Mouse (Mus musculus) hindbrain, embryonic 15.5 days (tissue): ENCODE measurements around the gene Camk1d. TPM values are rescaled to one million over a fixed set of nuclear protein-coding genes. Genes with fewer than 3 reads are reported as not detected.

Experiments used
- ATAC-seq: fragments of 200-750 bp; cut with Nextera tagmentation; 2 replicates; pipeline ENCODE4 v1.8.0; 2017; ENCODE audit warnings: low read depth, moderate number of reproducible peaks, moderate TSS enrichment; ENCODE audit not compliant: low FRiP score
- H3K27ac ChIP-seq: fragments of 300-500 bp; sonication (generic); replicated peaks from 2 replicates; pipeline ENCODE4 v1.5.1; 2015; ENCODE audit warnings: mild to moderate bottlenecking, inconsistent platforms
- H3K27me3 ChIP-seq: fragments of 300-500 bp; sonication (generic); 2 replicates; pipeline ENCODE4 v1.6.1; 2015; ENCODE audit warnings: control low read depth, inconsistent platforms
- H3K36me3 ChIP-seq: fragments of 300-500 bp; sonication (generic); 2 replicates; pipeline ENCODE4 v1.6.1; 2015; ENCODE audit warnings: control low read depth, inconsistent platforms
- H3K4me1 ChIP-seq: fragments of 300-500 bp; sonication (generic); replicated peaks from 2 replicates; pipeline ENCODE4 v1.6.1; 2015; ENCODE audit warnings: control low read depth, inconsistent platforms
- H3K4me2 ChIP-seq: fragments of 300-500 bp; sonication (generic); 2 replicates; pipeline ENCODE4 v1.6.1; 2015; ENCODE audit warnings: moderate library complexity, mild to moderate bottlenecking, inconsistent platforms
- H3K4me3 ChIP-seq: fragments of 300-500 bp; sonication (generic); 2 replicates; pipeline ENCODE4 v1.5.1; 2015; ENCODE audit warnings: mild to moderate bottlenecking, inconsistent platforms
- H3K9ac ChIP-seq: fragments of 300-500 bp; sonication (generic); 2 replicates; pipeline ENCODE4 v1.6.1; 2015; ENCODE audit warnings: inconsistent platforms
- H3K9me3 ChIP-seq: fragments of 300-500 bp; sonication (generic); 2 replicates; pipeline ENCODE4 v1.6.1; 2016; ENCODE audit warnings: control low read depth, inconsistent platforms
- WGBS: fragments of 180-500 bp; shearing (Covaris S2); methylation state at CpG from one replicate; pipeline ENCODE4 v1.1.7; 2015; 5-methylcytosine and 5-hydroxymethylcytosine counted together
- polyA plus RNA-seq: library from polyadenylated mRNA; unstranded; fragments of >200 nt; fragmentation: Nextera tagmentation; extraction: Ambion mirVana; gene quantifications from 2 replicates; pipeline ENCODE4 v1.2.1, GENCODE M21; 2015

The Camk1d gene
- polyA plus RNA-seq, 1 experiment from 2014 or later, result 7.4 TPM

GRCm38 (mm10) chr2:5478709-5479108 is 235.6 kb downstream of the Camk1d start:
- Histone ChIP-seq H3K9me3 (no peaks in the 10 kb centered on the region), H3K4me1 (no peaks in the 10 kb centered on the region), H3K4me3 (no peak overlapping the region), H3K4me2 (no peak overlapping the region), H3K27me3 (no peaks in the 10 kb centered on the region), H3K9ac (no peak overlapping the region), H3K27ac (no peak overlapping the region), H3K36me3 (no peaks in the 10 kb centered on the region)
- 86% methylated on average over 5 of the region's 5 CpGs for WGBS
- no peak for ATAC-seq

DNA sequence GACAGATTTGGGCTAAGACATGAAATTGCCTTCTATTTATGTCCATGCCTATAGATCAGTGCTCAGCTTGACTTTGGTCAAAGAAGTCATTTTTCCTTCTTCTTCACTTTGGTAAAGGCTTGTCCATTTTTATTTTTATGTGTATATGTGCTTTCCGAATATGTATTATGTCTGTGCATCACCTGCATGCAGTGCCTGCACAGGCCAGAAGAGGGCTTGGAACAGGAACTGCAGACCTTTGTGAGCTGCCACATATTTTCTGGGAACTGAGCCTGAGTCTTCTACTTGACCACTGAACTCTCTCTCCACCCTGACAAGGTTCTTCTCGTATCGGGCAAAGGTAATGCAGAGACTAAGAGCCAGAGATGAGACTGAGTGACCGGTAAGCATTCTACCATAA is 236.1 kb downstream of the Camk1d start:
- no peak overlapping the region for H3K9ac ChIP-seq
- H3K27ac ChIP-seq, result no peak overlapping the region
- no peaks in the 10 kb centered on the region for H3K4me1 ChIP-seq
- no peak for ATAC-seq
- WGBS, result 96% methylated on average over 4 of the region's 4 CpGs
- no peaks in the 10 kb centered on the region for H3K36me3 ChIP-seq
- H3K4me2 ChIP-seq, result no peak overlapping the region
- H3K4me3 ChIP-seq, result no peak overlapping the region
- no peaks in the 10 kb centered on the region for H3K27me3 ChIP-seq
- H3K9me3 ChIP-seq, result no peaks in the 10 kb centered on the region

- H3K4me2 ChIP-seq, result no peak overlapping the region
- no peaks in the 10 kb centered on the region for H3K27me3 ChIP-seq
- H3K4me1 ChIP-seq, result no peaks in the 10 kb centered on the region
- no peak for ATAC-seq
- H3K36me3 ChIP-seq, result no peaks in the 10 kb centered on the region
- H3K9me3 ChIP-seq, result no peaks in the 10 kb centered on the region
- WGBS, result 88% methylated on average over 1 of the region's 1 CpGs
- H3K4me3 ChIP-seq, result no peak overlapping the region
- H3K9ac ChIP-seq, result no peak overlapping the region
- H3K27ac ChIP-seq, result no peak overlapping the region
Observed at GRCm38 (mm10) chr2:5477525-5477924, 236.8 kb downstream of the Camk1d start.

DNA sequence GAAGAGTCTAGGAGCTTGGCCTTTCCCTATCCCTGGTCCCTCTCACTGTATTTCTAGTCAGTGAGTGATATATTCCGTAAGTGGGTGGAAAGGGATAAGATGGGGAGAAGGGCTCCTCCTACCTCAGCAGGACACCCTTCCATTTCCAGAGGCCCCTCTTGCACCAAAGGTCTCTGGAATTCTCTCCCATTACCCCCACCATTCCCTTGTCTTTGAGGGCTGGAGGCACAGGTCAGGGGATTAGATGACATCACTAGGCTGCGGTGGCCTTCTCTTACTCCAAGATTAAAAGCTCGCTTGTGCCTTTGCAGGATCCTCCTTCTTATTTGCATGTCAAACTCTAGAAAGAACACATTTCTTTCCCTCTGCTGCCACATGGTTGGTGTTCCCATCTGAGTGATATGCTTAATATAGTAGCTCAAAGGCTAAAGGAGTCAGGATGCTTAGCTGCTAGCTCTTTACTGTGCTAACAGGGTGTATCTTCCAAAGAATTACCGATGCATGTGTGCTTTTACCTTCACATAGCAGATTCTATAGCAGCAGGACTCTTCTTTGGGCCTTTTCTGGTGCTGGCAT is 244.9 kb downstream of the Camk1d start:
- WGBS, result 86% methylated on average over 4 of the region's 4 CpGs
- Histone ChIP-seq H3K9ac (no peak overlapping the region), H3K4me1 (no peaks in the 10 kb centered on the region), H3K4me3 (no peak overlapping the region), H3K36me3 (no peaks in the 10 kb centered on the region), H3K9me3 (no peaks in the 10 kb centered on the region), H3K4me2 (no peak overlapping the region), H3K27me3 (no peaks in the 10 kb centered on the region), H3K27ac (no peak overlapping the region)
- no peak for ATAC-seq

DNA sequence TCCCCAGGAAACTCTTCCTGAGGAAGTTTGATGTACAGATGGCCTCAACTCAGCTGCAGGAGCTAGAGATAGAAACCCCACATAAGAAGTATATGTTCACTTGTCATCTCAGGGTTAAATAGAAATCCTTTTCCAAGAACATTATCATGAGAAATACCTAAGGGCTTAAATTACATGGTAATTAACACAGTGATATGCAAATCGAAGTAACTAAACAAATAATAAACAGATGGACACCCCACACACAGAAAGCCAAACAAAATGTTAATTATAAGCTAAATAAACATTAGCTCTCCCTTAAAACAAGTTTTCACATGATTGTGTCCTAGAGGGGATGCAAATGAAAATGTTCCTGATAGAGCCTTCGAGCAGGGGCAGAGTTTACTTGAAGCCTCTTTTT is 246.8 kb downstream of the Camk1d start:
- Histone ChIP-seq H3K36me3 (no peaks in the 10 kb centered on the region), H3K4me3 (no peak overlapping the region), H3K4me2 (no peak overlapping the region), H3K4me1 (no peaks in the 10 kb centered on the region), H3K9me3 (no peaks in the 10 kb centered on the region), H3K27me3 (no peaks in the 10 kb centered on the region), H3K9ac (no peak overlapping the region), H3K27ac (no peak overlapping the region)
- ATAC-seq, result no peak
- 41% methylated on average over 2 of the region's 2 CpGs for WGBS

DNA sequence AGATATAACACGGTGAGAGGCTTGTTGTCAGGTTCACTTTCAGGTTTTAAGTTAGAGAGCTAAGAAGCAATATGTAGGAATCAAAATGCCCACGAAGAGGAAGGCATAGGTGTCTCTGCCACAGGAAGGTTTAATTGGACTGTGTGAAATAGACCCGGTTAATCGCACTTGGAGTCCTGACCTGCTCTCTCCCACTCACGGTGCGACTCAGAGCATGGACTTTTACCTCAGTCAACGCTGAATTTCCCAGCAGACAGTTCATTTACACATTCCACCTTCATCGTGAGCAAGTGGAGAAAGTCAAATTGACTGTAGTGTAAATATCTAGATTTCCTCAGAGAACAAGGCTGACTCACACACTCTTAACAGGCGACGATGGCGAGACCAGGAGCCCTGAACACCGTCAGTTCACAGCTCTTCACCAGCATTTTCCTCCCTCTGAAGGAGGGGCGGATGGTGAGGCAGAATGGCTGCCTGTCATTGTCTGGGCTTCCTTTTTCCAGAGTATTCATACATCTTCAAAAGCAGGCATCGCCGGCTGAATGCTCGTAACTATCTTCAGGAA is 255.6 kb downstream of the Camk1d start:
- Histone ChIP-seq H3K4me2 (no peak overlapping the region), H3K4me1 (no peaks in the 10 kb centered on the region), H3K9me3 (no peaks in the 10 kb centered on the region), H3K27me3 (no peaks in the 10 kb centered on the region), H3K4me3 (no peak overlapping the region), H3K27ac (no peak overlapping the region), H3K36me3 (no peaks in the 10 kb centered on the region), H3K9ac (no peak overlapping the region)
- no peak for ATAC-seq
- 82% methylated on average over 16 of the region's 16 CpGs for WGBS

GRCm38 (mm10) chr2:5458075-5458494 is 256.2 kb downstream of the Camk1d start:
- 90% methylated on average over 5 of the region's 5 CpGs for WGBS
- Histone ChIP-seq H3K36me3 (no peaks in the 10 kb centered on the region), H3K9me3 (no peaks in the 10 kb centered on the region), H3K4me3 (no peak overlapping the region), H3K27me3 (no peaks in the 10 kb centered on the region), H3K4me1 (no peaks in the 10 kb centered on the region), H3K9ac (no peak overlapping the region), H3K4me2 (no peak overlapping the region), H3K27ac (no peak overlapping the region)
- ATAC-seq, result peak; percentile 56; the same call in 1 of the 2 replicates

DNA sequence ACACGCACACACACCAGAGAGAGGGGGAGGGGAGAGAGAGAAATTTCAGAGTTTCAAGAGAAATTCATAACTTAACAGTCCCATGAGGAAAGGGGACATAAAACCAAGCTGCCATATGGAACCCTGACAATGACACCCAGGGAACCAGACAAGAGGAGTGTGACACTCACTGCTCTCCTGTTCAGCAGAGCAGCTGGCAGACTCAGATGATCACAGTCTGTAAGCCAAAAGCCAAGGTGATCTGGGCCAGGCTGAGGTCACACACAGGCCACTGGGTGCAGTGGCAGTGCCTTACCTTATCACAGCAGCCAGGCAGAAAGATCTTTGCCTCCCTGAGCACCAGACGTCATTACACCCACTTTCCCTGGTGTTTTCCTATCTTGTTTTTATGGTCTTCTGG is 258.2 kb downstream of the Camk1d start:
- Histone ChIP-seq H3K9ac (no peak overlapping the region), H3K4me1 (no peaks in the 10 kb centered on the region), H3K4me3 (no peak overlapping the region), H3K9me3 (no peaks in the 10 kb centered on the region), H3K27me3 (no peaks in the 10 kb centered on the region), H3K4me2 (no peak overlapping the region), H3K36me3 (no peaks in the 10 kb centered on the region), H3K27ac (no peak overlapping the region)
- 67% methylated on average over 1 of the region's 2 CpGs for WGBS
- ATAC-seq, result no peak

DNA sequence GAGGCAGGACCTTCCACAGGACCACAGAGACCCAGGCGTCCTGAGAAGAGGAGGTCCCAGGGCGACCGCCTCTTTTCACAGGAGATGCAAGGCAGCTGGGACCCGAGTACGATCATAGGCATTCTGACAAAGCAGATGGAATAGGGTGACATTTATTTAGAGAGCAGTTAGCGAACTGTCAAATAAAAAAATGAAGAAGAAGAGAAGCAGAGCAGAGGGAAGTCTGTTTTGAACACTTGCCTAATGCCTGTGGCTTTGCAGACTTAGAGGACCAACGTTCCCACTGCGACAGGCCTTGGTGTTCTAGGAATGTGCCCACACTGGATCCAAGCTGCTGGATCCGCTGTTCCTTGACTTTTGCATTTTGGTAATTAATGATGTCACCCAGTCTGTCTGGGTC is 259.5 kb downstream of the Camk1d start:
- Histone ChIP-seq H3K27ac (no peak overlapping the region), H3K27me3 (no peaks in the 10 kb centered on the region), H3K4me3 (no peak overlapping the region), H3K4me2 (no peak overlapping the region), H3K4me1 (no peaks in the 10 kb centered on the region), H3K36me3 (no peaks in the 10 kb centered on the region), H3K9ac (no peak overlapping the region), H3K9me3 (no peaks in the 10 kb centered on the region)
- 75% methylated on average over 9 of the region's 9 CpGs for WGBS
- ATAC-seq, result no peak

- no peak for ATAC-seq
- Histone ChIP-seq H3K4me3 (no peak overlapping the region), H3K27me3 (no peaks in the 10 kb centered on the region), H3K4me2 (no peak overlapping the region), H3K9me3 (no peaks in the 10 kb centered on the region), H3K9ac (no peak overlapping the region), H3K36me3 (no peaks in the 10 kb centered on the region), H3K4me1 (no peaks in the 10 kb centered on the region), H3K27ac (no peak overlapping the region)
- 93% methylated on average over 2 of the region's 2 CpGs for WGBS
Observed at GRCm38 (mm10) chr2:5451654-5452053, 262.7 kb downstream of the Camk1d start.

GRCm38 (mm10) chr2:5445357-5445756 is 269.0 kb downstream of the Camk1d start:
- no peak overlapping the region for H3K27ac ChIP-seq
- no peaks in the 10 kb centered on the region for H3K36me3 ChIP-seq
- no peaks in the 10 kb centered on the region for H3K4me1 ChIP-seq
- WGBS, result 87% methylated on average over 5 of the region's 5 CpGs
- H3K4me3 ChIP-seq, result no peak overlapping the region
- H3K9ac ChIP-seq, result no peak overlapping the region
- H3K4me2 ChIP-seq, result no peak overlapping the region
- no peaks in the 10 kb centered on the region for H3K9me3 ChIP-seq
- no peaks in the 10 kb centered on the region for H3K27me3 ChIP-seq
- ATAC-seq, result no peak

DNA sequence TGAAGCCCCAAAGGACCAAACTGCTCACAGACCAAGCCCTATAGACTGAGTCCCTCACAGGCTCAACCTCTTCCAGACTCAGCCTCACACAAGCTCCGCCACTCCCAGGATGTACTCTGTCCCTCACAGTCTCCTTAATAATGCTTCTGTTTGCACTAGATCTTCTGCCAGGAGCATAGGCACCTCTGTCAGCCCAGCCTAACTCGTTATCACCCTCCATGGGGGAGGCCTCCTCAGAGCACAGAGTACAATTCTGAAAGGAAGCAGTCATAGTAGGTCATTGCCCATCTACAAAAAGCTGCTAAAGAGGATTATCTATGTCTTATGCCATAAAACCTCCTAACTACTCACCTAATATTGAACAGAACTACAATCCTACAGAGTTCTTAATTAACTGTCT is 276.6 kb downstream of the Camk1d start:
- Histone ChIP-seq H3K9ac (no peak overlapping the region), H3K9me3 (no peaks in the 10 kb centered on the region), H3K27ac (no peak overlapping the region), H3K36me3 (no peaks in the 10 kb centered on the region), H3K4me3 (no peak overlapping the region), H3K4me1 (no peaks in the 10 kb centered on the region), H3K4me2 (no peak overlapping the region), H3K27me3 (no peaks in the 10 kb centered on the region)
- ATAC-seq, result no peak
- 60% methylated on average over 2 of the region's 2 CpGs for WGBS
